8 mouse cellular contexts compared by ENCODE assay signal in the genomic region with DNA sequence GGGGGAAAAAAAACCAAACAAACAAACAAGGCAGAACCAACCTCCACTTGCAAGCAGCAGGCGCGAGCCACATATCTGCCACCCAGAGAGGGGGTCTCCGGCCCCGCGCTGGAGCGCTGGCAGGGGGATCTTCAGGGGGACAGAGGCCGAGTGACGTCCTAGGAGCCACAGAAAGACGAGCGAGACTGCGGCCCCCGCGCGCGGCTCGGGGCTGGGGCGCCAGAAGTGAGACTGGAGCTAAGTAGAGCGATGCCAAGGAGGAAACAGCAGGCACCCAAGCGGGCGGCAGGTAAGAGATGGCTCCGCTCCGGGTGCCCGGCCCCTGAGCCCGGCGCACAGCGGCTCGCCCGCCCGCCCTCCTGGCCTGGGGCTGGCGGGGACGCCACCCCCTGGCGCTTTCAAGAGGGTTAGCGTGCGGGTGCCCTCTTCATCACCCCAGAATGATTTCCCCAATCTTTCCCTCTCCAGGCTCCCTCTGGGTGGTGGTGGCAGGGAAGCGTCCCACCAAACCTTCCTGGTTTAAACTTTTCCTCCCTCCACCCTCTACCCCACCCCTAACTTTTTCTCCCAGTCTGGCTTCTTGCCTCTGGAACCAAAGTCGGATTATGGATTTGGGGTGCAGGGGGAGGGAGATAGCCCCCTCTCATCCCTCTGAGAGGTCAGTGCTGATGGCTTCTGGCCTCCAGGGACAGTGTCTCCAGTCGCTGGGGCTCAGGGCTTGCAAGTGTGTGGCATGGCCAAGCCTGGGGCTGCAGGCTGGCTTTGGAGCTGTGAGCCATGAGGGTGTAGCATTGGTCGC. TPM values are rescaled to one million over a fixed set of nuclear protein-coding genes. Genes with fewer than 3 reads are reported as not detected.
DNase-seq lines count a peak whose midpoint lies in the region; ATAC-seq and TF ChIP-seq lines count a peak whose summit lies in the region.

No protein-coding gene starts in this region.

- peak overlapping the region; percentile 49 for H3K9ac ChIP-seq in forebrain, embryonic 15.5 days (replicated peaks)
- H3K9ac ChIP-seq in limb, embryonic 14.5 days (ENCODE audit: low read depth, low read length, severe bottlenecking): peak overlapping the region; percentile 87
- peak overlapping the region; percentile 92 for H3K9ac ChIP-seq in neural tube, embryonic 12.5 days

- H3K36me3 ChIP-seq in forebrain, embryonic 15.5 days: no peaks in the 10 kb centered on the region
- no peaks in the 10 kb centered on the region for H3K36me3 ChIP-seq in hindbrain, embryonic 10.5 days
- H3K36me3 ChIP-seq in limb, embryonic 14.5 days (ENCODE audit: control insufficient read depth, insufficient read depth, low read length): no peaks in the 10 kb centered on the region
- H3K36me3 ChIP-seq in neural tube, embryonic 12.5 days: no peaks in the 10 kb centered on the region

- TF ChIP-seq POLR2A in limb, embryonic 14.5 days (IDR thresholded peaks at IDR 0.05; ENCODE audit: borderline replicate concordance, extremely low read depth, insufficient read depth, insufficient read length): no peak

- DNase-seq in cerebellum, postnatal 25 days: peak; percentile 15 to 28
- no peak for DNase-seq in cerebellum, adult 18-20 months
- peak; percentile 48 for DNase-seq in ZHBTc4 (ENCODE audit: low read depth, low spot score)
- DNase-seq in hindbrain, embryonic 10.5 days (ENCODE audit: low spot score): peak; percentile 55
- no peak for DNase-seq in limb, embryonic 14.5 days (ENCODE audit: low spot score)
- DNase-seq in urinary bladder, postnatal 36 days (ENCODE audit: low spot score in 2 of 2): peak; percentile 42 to 45

- peak overlapping the region; percentile 16; the same call in 1 of the 2 replicates for H3K27ac ChIP-seq in forebrain, embryonic 15.5 days (replicated peaks)
- H3K27ac ChIP-seq in hindbrain, embryonic 10.5 days: peak overlapping the region; percentile 90
- peak overlapping the region; percentile 72 for H3K27ac ChIP-seq in limb, embryonic 14.5 days (replicated peaks; ENCODE audit: low read depth, low read length)
- H3K27ac ChIP-seq in neural tube, embryonic 12.5 days: peak overlapping the region; percentile 50; the same call in 1 of the 2 replicates

- ATAC-seq in forebrain, embryonic 15.5 days (replicated peaks): peak; percentile 59
- 0 out of 2 replicates have a peak, but pooled peaks have one; percentile 10 for ATAC-seq in limb, embryonic 14.5 days (ENCODE audit: low FRiP score, low read depth)
- peak; percentile 19 for ATAC-seq in neural tube, embryonic 12.5 days (ENCODE audit: low FRiP score, low read depth)

- no peaks in the 10 kb centered on the region for H3K27me3 ChIP-seq in forebrain, embryonic 15.5 days
- H3K27me3 ChIP-seq in hindbrain, embryonic 10.5 days (ENCODE audit: insufficient read depth, poor library complexity, severe bottlenecking): no peaks in the 10 kb centered on the region; the same call in 1 of the 2 replicates
- H3K27me3 ChIP-seq in limb, embryonic 14.5 days (ENCODE audit: control insufficient read depth, insufficient read depth, low read length): no peaks in the 10 kb centered on the region; the same call in 1 of the 2 replicates
- no peaks in the 10 kb centered on the region for H3K27me3 ChIP-seq in neural tube, embryonic 12.5 days (replicated peaks)

- peak overlapping the region; percentile 78 for H3K4me2 ChIP-seq in forebrain, embryonic 15.5 days (replicated peaks)
- H3K4me2 ChIP-seq in limb, embryonic 14.5 days (replicated peaks; ENCODE audit: low read depth, low read length, severe bottlenecking): peak overlapping the region; percentile 89
- peak overlapping the region; percentile 86 for H3K4me2 ChIP-seq in neural tube, embryonic 12.5 days (replicated peaks)

- H3K4me3 ChIP-seq in forebrain, embryonic 15.5 days: peak overlapping the region; percentile 45
- H3K4me3 ChIP-seq in hindbrain, embryonic 10.5 days: peak overlapping the region; percentile 77
- peak overlapping the region; percentile 71 for H3K4me3 ChIP-seq in limb, embryonic 14.5 days (replicated peaks; ENCODE audit: low read length)
- peak overlapping the region; percentile 75 for H3K4me3 ChIP-seq in neural tube, embryonic 12.5 days

- H3K4me1 ChIP-seq in forebrain, embryonic 15.5 days: peaks cover 20% of the 10 kb centered on the region
- peaks cover 42% of the 10 kb centered on the region for H3K4me1 ChIP-seq in hindbrain, embryonic 10.5 days (replicated peaks)
- H3K4me1 ChIP-seq in limb, embryonic 14.5 days (ENCODE audit: control insufficient read depth, insufficient read depth, low read length): peaks cover 24% of the 10 kb centered on the region
- peaks cover 14% of the 10 kb centered on the region; the same call in 1 of the 2 replicates for H3K4me1 ChIP-seq in neural tube, embryonic 12.5 days

- WGBS in forebrain, embryonic 15.5 days: under 1% methylated on average over 37 of the region's 38 CpGs
- WGBS in hindbrain, embryonic 10.5 days: under 1% methylated on average over 38 of the region's 38 CpGs
- under 1% methylated on average over 30 of the region's 38 CpGs for WGBS in limb, embryonic 14.5 days
- WGBS in neural tube, embryonic 12.5 days: under 1% methylated on average over 38 of the region's 38 CpGs

- no peaks in the 10 kb centered on the region for H3K9me3 ChIP-seq in forebrain, embryonic 15.5 days
- H3K9me3 ChIP-seq in hindbrain, embryonic 10.5 days: no peaks in the 10 kb centered on the region
- no peaks in the 10 kb centered on the region for H3K9me3 ChIP-seq in limb, embryonic 14.5 days (ENCODE audit: control insufficient read depth, low read length)
- H3K9me3 ChIP-seq in neural tube, embryonic 12.5 days: no peaks in the 10 kb centered on the region

RNA-seq across cellular contexts. Expression of gene Tshz2, which starts 0.9 kb away (rescaled TPM):
- 9.0 and 9.4 TPM in 2 replicates for polyA plus RNA-seq in forebrain, embryonic 15.5 days (2015; fragmentation: Nextera tagmentation; extraction: Ambion mirVana)
- 3.0 and 5.1 TPM in 2 replicates for polyA plus RNA-seq in hindbrain, embryonic 10.5 days (2016; fragmentation: Nextera tagmentation; extraction: Ambion mirVana)
- polyA plus RNA-seq in limb, embryonic 14.5 days (2012; rRNA removed): 28.1 and 29.2 TPM in 2 replicates
- polyA plus RNA-seq in limb, embryonic 14.5 days (2014; fragmentation: Nextera tagmentation; extraction: Ambion mirVana): 7.3 and 9.7 TPM in 2 replicates
- 30.7 and 33.7 TPM in 2 replicates for polyA plus RNA-seq in neural tube, embryonic 12.5 days (2016; fragmentation: Nextera tagmentation; extraction: Ambion mirVana)

RNA-seq across cellular contexts. Expression of gene Gm11011, which starts 46.1 kb away (rescaled TPM):
- not detected in 2 replicates for polyA plus RNA-seq in forebrain, embryonic 15.5 days (2015; fragmentation: Nextera tagmentation; extraction: Ambion mirVana)
- polyA plus RNA-seq in hindbrain, embryonic 10.5 days (2016; fragmentation: Nextera tagmentation; extraction: Ambion mirVana): not detected in 2 replicates
- polyA plus RNA-seq in limb, embryonic 14.5 days (2012; rRNA removed): not detected in 2 replicates
- polyA plus RNA-seq in limb, embryonic 14.5 days (2014; fragmentation: Nextera tagmentation; extraction: Ambion mirVana): not detected in 2 replicates
- polyA plus RNA-seq in neural tube, embryonic 12.5 days (2016; fragmentation: Nextera tagmentation; extraction: Ambion mirVana): not detected in 2 replicates

Comparison
In these comparisons a context has a peak if more than half of its experiments do, and no peak if none do; other contexts are left out.
1. DNase-seq: peak in cerebellum, postnatal 25 days (2 of 2), ZHBTc4 (single experiment), hindbrain, embryonic 10.5 days (single experiment) and urinary bladder, postnatal 36 days (2 of 2); none in cerebellum, adult 18-20 months (0 of 2) and limb, embryonic 14.5 days (single experiment).
2. H3K27ac ChIP-seq: peak in every context shown above with its lines; median percentile 90 in hindbrain, embryonic 10.5 days; 72 in limb, embryonic 14.5 days; 50 in neural tube, embryonic 12.5 days; 16 in forebrain, embryonic 15.5 days.
3. Peak in every context shown above with its lines, with median percentiles within 50 percentile points of each other: ATAC-seq, H3K4me2 ChIP-seq, H3K4me3 ChIP-seq and H3K9ac ChIP-seq.